Mouse (Mus musculus): ENCODE data around the gene Cops8. TPM values are rescaled to one million over a fixed set of nuclear protein-coding genes. Genes with fewer than 3 reads are reported as not detected.

Gene Cops8
- total and polyA plus RNA-seq, 3 experiments, result 86.7 to 103 TPM; not detected in 1

DNA sequence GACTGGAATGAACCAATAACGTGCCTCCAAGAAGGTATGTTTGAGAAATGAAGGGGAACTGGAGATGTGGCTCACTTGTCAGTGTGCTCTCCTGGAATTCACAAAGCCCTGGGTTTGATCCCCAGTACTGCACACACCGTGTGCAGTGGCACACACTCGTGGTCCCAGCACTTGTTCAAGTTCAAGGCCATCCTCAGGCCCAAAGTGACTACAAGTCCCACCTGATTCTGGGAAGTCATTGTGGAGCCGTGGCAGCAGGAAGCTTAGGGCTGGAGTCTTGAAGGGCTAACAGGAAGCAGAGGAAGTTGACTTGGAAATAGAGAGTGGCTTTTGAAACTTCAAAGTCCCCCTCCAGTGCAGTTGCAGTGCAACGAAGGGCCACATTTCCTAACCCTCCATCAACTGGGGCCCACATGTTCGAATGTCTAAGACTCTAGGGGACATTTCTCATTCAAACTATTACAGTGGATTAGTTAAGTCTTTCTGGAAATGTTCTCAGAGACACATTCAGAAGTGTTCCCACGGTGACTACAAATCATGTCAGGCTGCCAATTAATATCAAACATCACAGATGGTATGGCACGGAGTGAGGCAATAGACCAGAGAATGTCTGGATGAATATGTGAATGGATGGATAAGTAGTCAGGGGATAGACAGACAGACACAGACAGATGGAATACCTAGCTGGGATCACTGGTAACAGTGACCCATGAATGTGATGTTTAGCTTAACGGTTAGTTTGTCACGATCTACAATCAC is 54.7 kb downstream of the Cops8 start:
- Histone ChIP-seq H3K36me3 (ENCODE audit: control insufficient read depth in 1 of 2, insufficient read depth in 2 of 2, low read length in 2 of 2) (no peaks in the 10 kb centered on the region), H3K27me3 (ENCODE audit: control insufficient read depth in 1 of 2, insufficient read depth in 2 of 2, low read length in 2 of 2) (no peaks in the 10 kb centered on the region), H3K27ac (ENCODE audit: control insufficient read depth, low read depth, low read length) (no peak overlapping the region), H3K9me3 (replicated peaks; ENCODE audit: insufficient read depth, low read length) (no peaks in the 10 kb centered on the region), H3K4me3 (ENCODE audit: control insufficient read depth in 1 of 2, insufficient read depth in 1 of 2, low read depth in 2 of 2, low read length in 2 of 2) (no peak overlapping the region), H3K79me2 (ENCODE audit: control insufficient read depth, insufficient read depth, low read length, poor library complexity) (no peaks in the 10 kb centered on the region), H3K9ac (ENCODE audit: control insufficient read depth, low read depth, low read length, poor library complexity, severe bottlenecking) (no peak overlapping the region), H3K4me1 (ENCODE audit: control insufficient read depth in 1 of 2, insufficient read depth in 2 of 2, low read length in 2 of 2) (no peaks in the 10 kb centered on the region)
- TF ChIP-seq GATA1 (IDR thresholded peaks at IDR 0.05; ENCODE audit: low read depth, low read length) (no peak), E2F4 (IDR thresholded peaks at IDR 0.05; ENCODE audit: borderline replicate concordance, low read depth, low read length) (no peak), MXI1 (IDR thresholded peaks at IDR 0.05; ENCODE audit: low read depth, low read length) (no peak), POLR2A (IDR thresholded peaks at IDR 0.05; ENCODE audit: control insufficient read depth in 1 of 2, insufficient read depth in 1 of 2, low read depth in 1 of 2, low read length in 2 of 2, poor library complexity in 1 of 2) (no peak), ETS1 (IDR thresholded peaks at IDR 0.05; ENCODE audit: low read depth, low read length) (no peak), ZKSCAN1 (IDR thresholded peaks at IDR 0.05; ENCODE audit: low read depth, low read length) (no peak), HCFC1 (IDR thresholded peaks at IDR 0.05; ENCODE audit: low read depth, low read length) (no peak), SMC3 (IDR thresholded peaks at IDR 0.05; ENCODE audit: low read depth, low read length) (no peak), ELF1 (IDR thresholded peaks at IDR 0.05; ENCODE audit: low read depth, low read length) (no peak), MAZ (IDR thresholded peaks at IDR 0.05; ENCODE audit: low read depth, low read length) (no peak), JUND (IDR thresholded peaks at IDR 0.05; ENCODE audit: low read depth, low read length) (no peak), MAX (IDR thresholded peaks at IDR 0.05; ENCODE audit: low read length) (no peak), BHLHE40 (IDR thresholded peaks at IDR 0.05; ENCODE audit: borderline replicate concordance, low read depth, low read length) (no peak), RAD21 (IDR thresholded peaks at IDR 0.05; ENCODE audit: low read depth, low read length) (no peak), CTCF (IDR thresholded peaks at IDR 0.05 in 2 of 3, conservative IDR thresholded peaks at IDR 0.05 in 1 of 3; ENCODE audit: control insufficient read depth in 1 of 3, insufficient read depth in 1 of 3, low read depth in 2 of 3, low read length in 3 of 3, poor library complexity in 1 of 3, severe bottlenecking in 1 of 3) (no peak), MEF2A (IDR thresholded peaks at IDR 0.05; ENCODE audit: extremely low read depth, insufficient replicate concordance, low read depth, low read length, poor library complexity, severe bottlenecking) (no peak), UBTF (IDR thresholded peaks at IDR 0.05; ENCODE audit: borderline replicate concordance, insufficient read depth, low read depth, low read length) (no peak), NRF1 (IDR thresholded peaks at IDR 0.05; ENCODE audit: insufficient read depth, low read depth, low read length, poor library complexity, severe bottlenecking) (no peak)
- DNase-seq (ENCODE audit: low read depth, low spot score), result no peak

DNA sequence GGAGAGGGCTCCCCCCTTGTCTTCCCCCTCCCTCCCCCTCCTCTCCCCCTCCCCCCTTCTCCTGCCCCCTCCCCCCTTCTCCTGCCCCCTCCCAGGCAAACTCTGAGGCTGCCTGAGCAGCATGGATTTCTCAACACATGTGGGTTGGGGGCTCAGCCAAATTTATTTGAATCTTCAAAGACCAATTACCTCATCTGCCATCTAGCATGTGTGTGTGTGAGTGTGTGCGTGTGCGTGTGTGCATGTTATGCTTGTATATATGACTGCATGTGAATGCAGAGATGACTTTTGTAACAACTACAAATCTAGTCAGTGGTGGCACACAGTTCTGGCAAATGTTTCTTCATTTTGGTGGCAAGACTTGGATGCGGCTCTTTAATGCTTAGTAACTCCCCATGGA is 55.8 kb downstream of the Cops8 start:
- Histone ChIP-seq H3K27me3 (ENCODE audit: control insufficient read depth in 1 of 2, insufficient read depth in 2 of 2, low read length in 2 of 2) (no peaks in the 10 kb centered on the region), H3K9ac (ENCODE audit: control insufficient read depth, low read depth, low read length, poor library complexity, severe bottlenecking) (no peak overlapping the region), H3K4me3 (ENCODE audit: control insufficient read depth in 1 of 2, insufficient read depth in 1 of 2, low read depth in 2 of 2, low read length in 2 of 2) (no peak overlapping the region), H3K9me3 (replicated peaks; ENCODE audit: insufficient read depth, low read length) (no peaks in the 10 kb centered on the region), H3K79me2 (ENCODE audit: control insufficient read depth, insufficient read depth, low read length, poor library complexity) (no peaks in the 10 kb centered on the region), H3K4me1 (ENCODE audit: control insufficient read depth in 1 of 2, insufficient read depth in 2 of 2, low read length in 2 of 2) (no peaks in the 10 kb centered on the region), H3K27ac (ENCODE audit: control insufficient read depth, low read depth, low read length) (no peak overlapping the region), H3K36me3 (ENCODE audit: control insufficient read depth in 1 of 2, insufficient read depth in 2 of 2, low read length in 2 of 2) (no peaks in the 10 kb centered on the region)
- no peak for TF ChIP-seq USF1 (IDR thresholded peaks at IDR 0.05; ENCODE audit: low read depth, low read length)
- no peak for TF ChIP-seq CTCF (IDR thresholded peaks at IDR 0.05 in 2 of 3, conservative IDR thresholded peaks at IDR 0.05 in 1 of 3; ENCODE audit: control insufficient read depth in 1 of 3, insufficient read depth in 1 of 3, low read depth in 2 of 3, low read length in 3 of 3, poor library complexity in 1 of 3, severe bottlenecking in 1 of 3)
- no peak for TF ChIP-seq SIN3A (IDR thresholded peaks at IDR 0.05; ENCODE audit: low read length)
- no peak for TF ChIP-seq E2F4 (IDR thresholded peaks at IDR 0.05; ENCODE audit: borderline replicate concordance, low read depth, low read length)
- TF ChIP-seq MAX (IDR thresholded peaks at IDR 0.05; ENCODE audit: low read length), result no peak
- TF ChIP-seq ZNF384 (IDR thresholded peaks at IDR 0.05; ENCODE audit: low read depth, low read length), result no peak
- no peak for TF ChIP-seq ZMIZ1 (IDR thresholded peaks at IDR 0.05; ENCODE audit: low read depth, low read length)
- TF ChIP-seq USF2 (IDR thresholded peaks at IDR 0.05; ENCODE audit: borderline replicate concordance in 1 of 2, insufficient read depth in 1 of 2, low read depth in 1 of 2, low read length in 2 of 2), result no peak
- no peak for TF ChIP-seq RCOR1 (IDR thresholded peaks at IDR 0.05; ENCODE audit: low read depth, low read length)
- TF ChIP-seq MXI1 (IDR thresholded peaks at IDR 0.05; ENCODE audit: low read depth, low read length), result no peak
- no peak for TF ChIP-seq MYB (IDR thresholded peaks at IDR 0.05; ENCODE audit: low read depth, low read length)
- TF ChIP-seq MAFK (IDR thresholded peaks at IDR 0.05; ENCODE audit: borderline replicate concordance, low read depth, low read length), result no peak
- TF ChIP-seq TCF12 (IDR thresholded peaks at IDR 0.05; ENCODE audit: low read depth, low read length), result no peak
- TF ChIP-seq MYC (IDR thresholded peaks at IDR 0.05; ENCODE audit: low read depth, low read length), result no peak
- TF ChIP-seq TBP (IDR thresholded peaks at IDR 0.05; ENCODE audit: low read depth, low read length), result no peak
- TF ChIP-seq ZKSCAN1 (IDR thresholded peaks at IDR 0.05; ENCODE audit: low read depth, low read length), result no peak
- TF ChIP-seq POLR2AphosphoS5 (IDR thresholded peaks at IDR 0.05; ENCODE audit: borderline replicate concordance, low read depth, low read length), result no peak
- DNase-seq (ENCODE audit: low read depth, low spot score), result no peak

All from MEL (cell line).